Mouse (Mus musculus): ENCODE measurements around the gene Cdk1.

Cdk1 gene

GRCm38 (mm10) chr10:69348206-69348605, 4.5 kb downstream of the Cdk1 start:
- no peak for DNase-seq (ENCODE audit: low read depth, low spot score)

GRCm38 (mm10) chr10:69342328-69342727, 10.4 kb downstream of the Cdk1 start:
- no peak for DNase-seq (ENCODE audit: low read depth, low spot score)

GRCm38 (mm10) chr10:69341570-69342227, 11.0 kb downstream of the Cdk1 start:
- DNase-seq (ENCODE audit: low read depth, low spot score) = no peak

- no peak for DNase-seq (ENCODE audit: low read depth, low spot score)
These were observed 12.7 kb downstream of the Cdk1 start for GRCm38 (mm10) chr10:69340001-69340400.

- no peak for DNase-seq (ENCODE audit: low read depth, low spot score)
These were observed 16.5 kb downstream of the Cdk1 start for GRCm38 (mm10) chr10:69336219-69336618.

- no peak for DNase-seq (ENCODE audit: low read depth, low spot score)
These were observed 17.1 kb downstream of the Cdk1 start for GRCm38 (mm10) chr10:69335611-69336010.

GRCm38 (mm10) chr10:69335195-69335536, 17.6 kb downstream of the Cdk1 start:
- DNase-seq (ENCODE audit: low read depth, low spot score) = no peak

GRCm38 (mm10) chr10:69334271-69335194, 18.2 kb downstream of the Cdk1 start:
- no peak for DNase-seq (ENCODE audit: low read depth, low spot score)

- no peak for DNase-seq (ENCODE audit: low read depth, low spot score)
These were observed 19.5 kb downstream of the Cdk1 start for GRCm38 (mm10) chr10:69333212-69333611.

GRCm38 (mm10) chr10:69331231-69331630, 21.5 kb downstream of the Cdk1 start:
- DNase-seq (ENCODE audit: low read depth, low spot score) = no peak

GRCm38 (mm10) chr10:69328656-69329046, 24.1 kb downstream of the Cdk1 start:
- DNase-seq (ENCODE audit: low read depth, low spot score) = no peak

GRCm38 (mm10) chr10:69328029-69328655, 24.6 kb downstream of the Cdk1 start:
- no peak for DNase-seq (ENCODE audit: low read depth, low spot score)

GRCm38 (mm10) chr10:69327362-69327761, 25.4 kb downstream of the Cdk1 start:
- DNase-seq (ENCODE audit: low read depth, low spot score) = no peak

GRCm38 (mm10) chr10:69326433-69326832, 26.3 kb downstream of the Cdk1 start:
- no peak for DNase-seq (ENCODE audit: low read depth, low spot score)

- no peak for DNase-seq (ENCODE audit: low read depth, low spot score)
These were observed 27.9 kb downstream of the Cdk1 start for GRCm38 (mm10) chr10:69324816-69325215.

- no peak for DNase-seq (ENCODE audit: low read depth, low spot score)
These were observed 28.8 kb downstream of the Cdk1 start for GRCm38 (mm10) chr10:69323986-69324385.

- no peak for DNase-seq (ENCODE audit: low read depth, low spot score)
These were observed 31.2 kb downstream of the Cdk1 start for GRCm38 (mm10) chr10:69321519-69322035.

- DNase-seq (ENCODE audit: low read depth, low spot score) = peak; percentile 85
These were observed 31.8 kb downstream of the Cdk1 start for GRCm38 (mm10) chr10:69320667-69321518.

- DNase-seq (ENCODE audit: low read depth, low spot score) = no peak
These were observed 34.2 kb downstream of the Cdk1 start for GRCm38 (mm10) chr10:69318514-69318913.

- DNase-seq (ENCODE audit: low read depth, low spot score) = no peak
These were observed 38.8 kb downstream of the Cdk1 start for GRCm38 (mm10) chr10:69313944-69314343.

- DNase-seq (ENCODE audit: low read depth, low spot score) = no peak
These were observed 40.9 kb downstream of the Cdk1 start for GRCm38 (mm10) chr10:69311867-69312266.
